Mouse (Mus musculus): ENCODE measurements around the gene Gm45711.
"Not testable (repeated sequence)": the region's sequence is repeated elsewhere in the genome, so short reads cannot be mapped to it uniquely, and the experiment has no call there.

The Gm45711 gene

DNA sequence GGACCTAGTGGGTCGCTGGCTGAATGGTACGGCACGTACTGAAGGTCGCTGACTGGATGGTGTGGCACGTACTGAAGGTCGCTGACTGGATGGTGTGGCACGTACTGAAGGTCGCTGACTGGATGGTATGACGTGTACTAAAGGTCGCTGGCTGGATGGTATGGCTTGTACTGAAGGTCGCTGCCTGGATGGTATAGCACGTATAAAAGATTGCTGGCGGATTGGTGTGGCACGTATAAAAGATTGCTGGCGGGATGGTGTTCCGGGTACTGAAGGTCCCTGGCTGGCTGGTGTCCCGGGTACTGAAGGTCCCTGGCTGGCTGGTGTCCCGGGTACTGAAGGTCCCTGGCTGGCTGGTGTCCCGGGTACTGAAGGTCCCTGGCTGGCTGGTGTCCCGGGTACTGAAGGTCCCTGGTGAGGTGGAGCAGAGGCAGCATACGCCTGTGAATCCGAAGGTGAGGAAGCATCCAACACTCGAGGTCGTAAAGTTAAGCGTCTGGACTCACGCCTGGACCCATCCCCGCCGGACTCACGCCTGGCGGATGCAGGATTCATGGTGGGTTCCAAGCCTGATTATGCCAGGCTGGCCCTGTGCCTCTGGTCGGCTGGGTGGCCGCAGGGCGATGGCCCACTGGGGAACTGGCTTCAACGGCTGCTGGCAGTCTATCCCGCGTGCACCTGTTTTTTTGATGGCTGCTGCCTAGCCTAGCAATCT is at the start of gene Gm45711, which contains the start of gene Cmtm1:
TSS of gene Gm45711 (minus strand) at position 641 of the 715 bp plus-strand sequence.
TSS of gene Cmtm1 (minus strand) at position 705 of the 715 bp plus-strand sequence.
- DNase-seq = not testable (repeated sequence)

DNA sequence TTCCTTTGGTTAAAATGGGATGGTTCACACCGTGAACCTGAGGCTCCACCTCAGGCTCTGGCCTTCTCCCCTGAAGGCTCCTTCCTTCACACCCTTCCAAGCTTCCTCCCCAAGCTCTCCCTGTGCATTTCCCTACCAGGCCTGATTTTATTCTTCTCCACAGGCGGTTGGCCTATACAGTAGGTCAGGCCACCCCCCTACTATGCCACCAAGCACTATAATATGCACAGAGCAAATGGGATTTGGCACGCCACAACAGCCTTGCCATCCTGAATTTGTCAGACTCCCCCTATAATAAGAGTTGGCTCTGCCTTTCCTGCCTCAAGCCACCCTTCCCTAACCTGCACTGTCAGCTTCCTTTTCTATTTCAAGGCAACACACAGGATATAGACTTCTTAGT is 48.8 kb upstream of the Gm45711 start:
- DNase-seq = no peak

DNA sequence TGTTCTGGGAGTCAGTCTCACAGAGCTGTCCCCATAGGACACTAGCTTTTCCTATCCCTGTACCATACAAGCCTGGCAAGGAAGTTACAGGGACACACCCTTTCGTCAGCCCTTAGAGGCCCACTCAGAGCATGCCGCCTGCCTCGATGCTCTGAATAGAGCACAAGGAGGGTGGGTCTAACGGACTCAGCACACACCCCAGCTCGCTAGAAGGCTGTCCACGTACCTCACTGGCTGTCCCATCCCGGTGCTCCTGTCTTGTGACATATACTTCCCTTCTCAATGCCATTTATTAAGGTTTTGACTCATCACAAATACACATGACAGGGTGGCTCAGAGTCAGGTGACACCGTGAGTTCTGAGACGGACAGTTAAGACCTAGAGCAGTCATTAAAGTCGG is 44.6 kb upstream of the Gm45711 start:
- DNase-seq = no peak

DNA sequence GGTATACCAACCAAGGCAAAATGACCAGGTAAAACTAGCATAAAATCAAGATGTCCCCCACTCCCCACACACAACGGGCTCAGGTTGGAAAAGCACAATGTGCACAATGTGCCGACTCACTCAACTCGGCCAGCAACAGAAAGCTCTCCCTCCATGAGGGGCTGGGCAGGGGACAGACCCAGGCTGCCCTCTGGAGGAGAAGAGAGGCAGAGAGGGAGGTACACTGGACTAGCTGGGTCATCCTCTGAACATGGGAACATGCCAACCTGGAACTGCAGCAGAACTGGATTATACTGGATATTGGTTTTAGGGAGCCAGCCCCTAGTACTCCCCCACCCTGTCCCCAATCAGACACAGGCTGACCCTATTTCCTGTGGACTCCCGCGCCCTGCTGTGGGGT is 43.3 kb upstream of the Gm45711 start:
- no peak for DNase-seq

DNA sequence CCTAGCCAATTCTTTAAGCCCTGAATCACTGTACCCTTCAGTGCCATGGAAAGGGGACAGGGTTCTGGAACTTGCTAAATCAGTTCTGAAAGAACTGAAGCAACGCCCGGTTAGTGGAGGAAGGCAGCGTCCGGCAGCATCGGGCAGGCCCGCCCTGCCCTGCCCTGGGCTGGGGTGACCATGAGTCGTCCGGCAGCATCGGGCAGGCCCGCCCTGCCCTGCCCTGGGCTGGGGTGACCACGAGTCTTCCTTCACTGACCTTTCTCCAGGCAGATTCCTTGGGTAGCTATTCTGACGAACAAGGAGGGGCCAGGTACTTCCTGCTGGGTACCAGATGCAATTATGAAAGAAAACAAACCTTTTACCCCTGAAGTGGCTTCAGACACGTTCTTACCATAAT is 40.2 kb upstream of the Gm45711 start:
- no peak for DNase-seq

DNA sequence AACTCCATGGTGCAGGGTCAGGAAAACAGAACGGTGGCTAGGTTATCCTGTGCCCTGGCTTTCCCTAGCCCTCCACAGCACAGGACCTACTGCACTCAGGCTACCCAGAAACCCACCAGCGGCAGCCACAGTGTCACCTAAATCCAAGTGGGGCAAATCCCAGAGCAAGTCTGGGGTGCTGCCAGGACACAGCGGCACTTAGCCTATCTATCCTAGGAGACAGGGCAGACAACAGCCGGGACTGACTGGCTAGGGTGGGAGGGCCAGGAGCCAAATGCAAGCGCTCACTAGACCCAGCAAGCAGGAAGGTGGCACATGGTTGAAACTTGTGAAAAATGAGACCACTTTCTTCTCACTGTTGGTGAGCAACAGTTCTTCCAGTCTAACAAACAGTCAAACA is 39.1 kb upstream of the Gm45711 start:
- no peak for DNase-seq

DNA sequence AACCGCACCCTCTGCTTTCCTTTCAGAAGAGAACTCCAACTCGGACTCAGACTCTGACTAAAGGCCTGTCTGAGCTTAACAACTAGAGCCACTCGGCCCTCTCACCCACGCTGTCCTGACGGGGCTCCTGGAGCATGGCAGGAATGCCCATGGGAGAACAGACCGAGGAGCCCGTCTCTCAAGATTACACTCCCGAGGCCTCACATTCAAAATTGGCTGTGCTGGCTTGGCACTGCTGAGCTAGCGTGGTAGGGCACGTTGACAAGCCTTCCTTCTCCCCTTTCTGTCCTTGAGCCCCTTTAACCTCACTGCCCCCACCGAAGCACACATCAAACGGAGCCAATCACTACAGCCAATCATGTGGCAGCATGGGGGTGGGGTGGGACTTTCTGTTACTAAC is 36.8 kb upstream of the Gm45711 start:
- no peak for DNase-seq

DNA sequence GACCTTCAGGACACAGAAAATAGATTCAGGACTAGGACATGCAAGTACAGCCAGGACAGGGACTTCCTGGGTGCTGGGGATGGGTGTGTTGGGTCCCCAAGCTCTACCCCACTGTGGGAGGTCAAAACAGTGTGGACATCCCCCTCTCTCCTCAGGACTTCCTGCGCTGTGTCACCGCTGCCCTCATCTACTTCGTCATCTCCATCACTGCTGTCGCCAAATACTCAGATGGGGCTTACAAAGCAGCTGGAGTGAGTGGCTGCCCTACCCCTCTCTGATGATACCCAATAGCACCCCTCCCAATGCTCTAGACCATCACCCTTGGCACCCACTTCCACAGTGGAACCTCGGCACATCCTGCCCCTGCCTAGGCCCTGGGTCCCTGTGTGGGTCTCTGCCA is 34.7 kb upstream of the Gm45711 start:
- DNase-seq = no peak

DNA sequence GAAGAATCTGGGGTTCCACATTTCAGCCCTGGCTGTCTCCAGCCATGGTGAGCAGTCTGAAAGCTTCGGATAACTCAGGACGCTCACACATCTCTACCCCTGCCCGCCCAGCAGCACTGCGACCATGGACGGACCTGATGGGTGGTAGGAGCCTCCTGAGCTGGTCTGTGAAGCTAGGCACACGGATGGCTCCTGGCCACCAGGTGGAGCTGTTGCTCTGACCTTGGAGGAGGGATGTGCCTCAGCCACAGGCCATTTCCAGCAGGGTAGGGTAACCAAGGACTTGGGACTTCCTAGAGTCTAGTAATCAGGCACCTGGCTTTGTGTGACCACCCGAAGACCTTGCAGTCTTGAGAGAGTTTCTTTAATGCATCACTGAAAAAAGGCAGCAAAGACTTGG is 34.1 kb upstream of the Gm45711 start:
- DNase-seq = peak; percentile 82 to 87

DNA sequence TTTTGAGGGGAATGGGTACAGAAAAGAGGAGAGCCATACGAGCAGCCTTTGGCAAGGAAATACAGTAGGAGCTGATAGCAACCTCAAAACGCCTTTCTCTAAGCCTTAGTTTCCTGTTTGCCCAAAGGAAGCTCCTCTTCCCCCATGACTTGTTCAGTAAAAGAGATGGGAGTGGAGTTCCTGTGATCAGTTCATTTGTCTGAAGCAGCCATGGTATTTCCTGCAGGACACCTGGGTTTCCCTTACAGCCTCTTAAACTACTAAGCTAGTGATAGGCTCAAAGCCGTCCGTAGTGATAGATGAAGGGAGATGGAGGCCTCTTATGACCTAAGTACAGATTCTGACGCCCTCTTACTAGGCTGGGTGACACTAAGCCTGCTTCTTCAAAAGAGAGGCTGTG is 32.5 kb upstream of the Gm45711 start:
- no peak for DNase-seq

DNA sequence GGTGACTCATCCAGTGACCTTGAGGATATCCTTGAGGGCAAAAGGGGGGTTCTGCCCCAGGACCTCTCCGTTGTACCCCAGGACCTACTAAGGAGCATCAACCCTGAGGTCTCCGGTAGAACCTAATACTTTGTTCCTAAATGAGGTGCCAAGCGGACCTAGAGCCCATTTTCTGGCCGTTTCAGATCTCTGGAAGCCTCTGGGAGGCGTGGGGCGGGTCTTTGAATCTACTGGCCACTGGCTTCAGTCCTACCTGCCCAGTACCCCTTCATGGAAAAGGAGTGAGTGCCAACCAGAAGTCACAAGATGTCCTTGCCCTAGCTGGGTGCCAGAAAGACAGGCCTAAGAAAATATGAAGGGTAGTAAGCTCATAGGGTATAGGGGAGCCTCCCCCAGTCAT is 31.8 kb upstream of the Gm45711 start:
- no peak for DNase-seq

DNA sequence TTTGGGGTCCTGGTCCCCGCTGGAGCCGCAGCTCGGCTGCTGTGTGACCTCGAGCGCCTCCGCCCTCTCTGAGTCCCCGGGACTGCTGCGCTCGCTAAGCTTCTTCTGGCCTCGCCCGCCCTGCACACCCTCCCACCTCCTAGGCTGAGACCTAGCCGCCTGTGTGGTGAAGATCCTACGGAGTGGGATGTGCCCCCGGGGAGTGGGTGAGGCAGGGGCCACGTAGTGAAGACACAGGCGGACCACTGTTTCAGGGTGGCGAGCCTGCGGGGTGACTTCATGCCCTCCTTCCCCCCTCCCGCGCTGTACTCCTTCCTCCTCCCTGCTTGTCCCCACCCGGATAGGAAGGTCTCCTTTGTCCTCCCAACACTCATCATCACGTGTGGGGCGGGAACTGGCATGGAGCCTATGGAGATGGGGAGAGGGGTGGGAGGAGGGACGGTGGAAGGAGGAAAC is 31.3 kb upstream of the Gm45711 start:
- peak; percentile 78 to 85 for DNase-seq

DNA sequence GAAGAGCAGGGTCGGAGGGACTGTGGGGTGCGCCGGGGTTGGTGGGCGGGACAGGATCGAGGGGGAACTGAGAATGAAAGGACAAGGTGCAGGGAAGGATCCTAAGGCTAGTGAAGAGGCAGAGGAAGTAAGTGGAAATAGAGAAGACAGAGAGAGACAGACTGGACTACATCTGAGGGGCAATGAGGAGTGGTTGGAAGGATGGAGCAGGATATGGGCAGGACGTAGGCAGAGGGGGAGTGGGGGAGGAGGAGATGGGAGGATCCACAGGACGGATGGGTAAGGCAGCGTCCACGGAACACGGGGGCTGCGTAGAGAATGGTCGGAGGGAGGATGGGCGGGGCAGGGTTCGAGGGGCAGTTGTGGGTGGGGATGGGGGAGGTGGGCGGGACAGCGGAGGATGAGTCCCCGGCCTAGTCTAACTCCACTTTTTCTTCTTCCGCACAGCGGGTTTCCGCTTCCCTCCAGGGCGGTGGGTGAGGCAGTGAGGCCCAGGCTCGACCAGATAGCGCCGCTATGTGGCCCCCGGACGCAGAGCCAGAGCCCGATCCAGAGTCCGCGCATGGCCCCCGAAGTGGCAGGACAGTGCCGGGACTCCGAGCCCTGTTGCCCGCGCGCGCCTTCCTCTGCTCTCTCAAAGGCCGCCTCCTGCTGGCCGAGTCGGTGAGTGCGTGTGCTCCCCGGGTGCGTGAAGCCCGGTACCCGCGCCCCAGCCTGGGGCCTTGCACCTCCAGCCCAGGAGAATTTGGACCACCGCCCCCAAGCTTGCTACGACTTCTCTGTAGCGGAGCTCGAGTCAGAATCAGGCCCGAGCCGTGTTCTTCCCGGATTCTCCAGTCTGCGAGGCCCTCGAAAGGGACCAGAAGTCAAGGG is 30.6 kb upstream of the Gm45711 start:
- DNase-seq = peak; percentile 80 to 84

DNA sequence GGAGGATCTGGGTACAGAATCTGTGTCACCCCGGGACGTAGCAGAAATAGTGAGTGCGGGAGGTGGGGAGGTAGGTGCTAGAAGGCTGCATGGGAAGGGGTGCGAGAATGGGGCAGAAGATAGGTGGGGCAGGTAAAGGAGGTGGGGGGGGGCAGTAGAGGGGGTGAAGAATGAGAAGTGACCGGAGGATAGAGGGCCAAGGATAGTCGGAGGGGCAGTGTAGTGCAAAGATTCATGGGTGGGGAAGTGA is 30.0 kb upstream of the Gm45711 start:
- DNase-seq = no peak

DNA sequence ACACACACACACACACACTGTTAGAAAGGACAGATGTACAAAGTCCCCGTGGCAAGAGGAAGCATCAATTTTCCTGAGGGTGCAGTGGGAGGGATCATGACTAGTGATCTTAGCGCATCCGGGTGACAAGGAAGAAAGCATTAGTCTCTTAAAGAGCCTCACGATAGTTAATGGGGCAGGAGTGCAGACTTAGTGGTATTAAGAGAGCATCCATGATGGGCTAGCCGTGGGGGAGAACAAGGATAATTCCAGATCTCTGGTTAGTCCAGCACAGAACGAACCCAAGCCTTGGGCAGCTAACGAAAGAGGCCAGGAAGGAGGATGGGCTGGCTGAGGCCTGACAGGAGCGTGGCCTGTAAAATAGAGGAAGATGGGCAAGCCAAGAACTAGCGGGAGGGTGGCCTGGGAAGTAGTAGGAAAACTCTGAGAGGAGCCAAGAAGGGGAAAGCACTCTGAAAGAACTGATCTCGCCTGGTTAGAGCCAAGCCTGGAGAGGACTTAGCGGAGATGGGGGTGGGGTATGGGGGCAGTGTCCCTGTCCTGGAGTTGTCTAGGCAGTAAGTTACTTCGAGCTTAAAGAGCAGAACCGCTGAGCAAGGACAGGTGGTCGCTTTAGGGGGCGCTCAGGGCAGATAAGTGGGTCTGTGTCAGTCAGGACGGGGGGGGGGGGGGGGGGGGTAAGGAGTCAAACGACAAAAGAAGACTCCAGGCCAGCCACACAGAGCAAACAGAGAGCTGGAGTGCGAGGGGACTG is 29.5 kb upstream of the Gm45711 start, which contains the start of gene Cmtm3:
TSS of gene Cmtm3 (plus strand) at position 182 of the 754 bp plus-strand sequence.
- peak in 1 of 2 experiments; percentile 25 for DNase-seq

DNA sequence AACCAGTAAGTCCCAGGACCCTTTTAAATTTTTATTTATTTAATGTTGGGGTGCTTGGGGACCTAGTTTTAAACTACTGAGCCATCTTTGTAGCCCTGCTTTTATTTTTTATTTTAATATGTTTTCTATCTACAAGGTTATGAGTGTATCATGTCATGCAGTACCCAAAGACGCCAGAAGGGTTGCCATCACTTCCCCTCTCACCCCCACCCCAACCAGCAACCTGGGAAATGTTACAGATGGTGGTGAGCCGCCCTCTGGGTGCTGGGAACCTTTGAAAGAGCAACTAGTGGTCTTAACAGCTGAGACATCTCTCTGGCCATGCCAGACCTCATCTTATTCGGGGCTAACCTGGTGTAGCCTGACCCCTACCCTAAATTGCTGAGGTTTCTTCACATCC is 28.0 kb upstream of the Gm45711 start:
- no peak for DNase-seq

DNA sequence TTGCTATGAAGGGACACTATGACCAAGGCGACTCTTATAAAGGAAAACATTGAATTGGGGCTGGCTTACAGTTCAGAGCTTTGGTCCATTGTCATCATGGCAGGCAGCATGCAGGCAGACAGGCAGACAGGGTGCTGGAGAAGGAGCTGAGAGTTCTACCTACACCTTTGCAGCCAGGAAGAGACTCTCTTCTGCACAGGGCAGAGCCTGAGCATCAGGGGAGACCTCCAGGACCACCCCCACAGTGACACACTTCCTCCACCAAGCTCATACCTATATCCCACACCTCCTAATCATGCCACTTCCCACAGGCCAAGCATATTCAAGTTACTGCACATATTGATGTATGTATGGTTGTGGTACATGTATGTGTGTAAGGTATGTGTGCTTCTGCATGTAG is 26.9 kb upstream of the Gm45711 start:
- no peak for DNase-seq

DNA sequence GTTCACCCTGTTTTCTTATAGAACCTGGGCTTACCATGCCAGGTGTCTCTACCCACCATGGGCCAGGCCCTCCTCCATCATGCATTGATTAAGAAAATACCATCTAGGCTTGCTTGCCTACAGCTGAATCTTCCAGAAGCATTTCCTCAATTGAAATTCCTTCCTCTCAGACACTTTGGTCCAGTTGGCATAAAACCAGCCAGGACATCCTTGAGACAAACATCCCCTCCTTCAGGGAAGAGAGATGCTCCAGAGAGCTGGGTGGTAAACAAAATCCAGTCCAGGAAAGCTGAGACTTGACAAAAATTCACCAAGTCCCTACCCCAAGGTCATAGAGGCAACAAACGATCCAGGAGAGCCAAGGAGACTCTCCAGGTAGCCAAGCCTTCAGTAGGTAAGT is 24.3 kb upstream of the Gm45711 start:
- peak in 1 of 2 experiments; percentile 62 for DNase-seq

DNA sequence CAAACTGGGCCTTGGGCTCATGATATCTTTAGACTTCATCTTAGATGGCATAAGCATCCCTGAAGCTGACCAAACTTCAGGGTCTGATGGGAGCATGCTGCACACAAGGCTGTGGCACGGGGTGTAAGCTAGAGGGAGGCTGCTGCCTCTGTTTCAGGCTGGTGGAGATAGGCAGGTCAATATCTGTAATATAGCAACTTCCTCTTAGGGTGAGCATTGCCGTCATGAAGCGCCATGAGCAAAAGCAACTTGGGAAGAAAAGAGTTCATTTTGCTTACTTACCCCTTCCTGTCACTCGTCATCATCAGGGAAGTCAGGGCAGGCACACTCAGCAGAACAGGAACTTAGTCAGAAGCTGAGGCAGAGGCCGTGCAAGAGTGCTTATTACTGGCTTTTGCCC is 23.9 kb upstream of the Gm45711 start:
- DNase-seq = no peak

DNA sequence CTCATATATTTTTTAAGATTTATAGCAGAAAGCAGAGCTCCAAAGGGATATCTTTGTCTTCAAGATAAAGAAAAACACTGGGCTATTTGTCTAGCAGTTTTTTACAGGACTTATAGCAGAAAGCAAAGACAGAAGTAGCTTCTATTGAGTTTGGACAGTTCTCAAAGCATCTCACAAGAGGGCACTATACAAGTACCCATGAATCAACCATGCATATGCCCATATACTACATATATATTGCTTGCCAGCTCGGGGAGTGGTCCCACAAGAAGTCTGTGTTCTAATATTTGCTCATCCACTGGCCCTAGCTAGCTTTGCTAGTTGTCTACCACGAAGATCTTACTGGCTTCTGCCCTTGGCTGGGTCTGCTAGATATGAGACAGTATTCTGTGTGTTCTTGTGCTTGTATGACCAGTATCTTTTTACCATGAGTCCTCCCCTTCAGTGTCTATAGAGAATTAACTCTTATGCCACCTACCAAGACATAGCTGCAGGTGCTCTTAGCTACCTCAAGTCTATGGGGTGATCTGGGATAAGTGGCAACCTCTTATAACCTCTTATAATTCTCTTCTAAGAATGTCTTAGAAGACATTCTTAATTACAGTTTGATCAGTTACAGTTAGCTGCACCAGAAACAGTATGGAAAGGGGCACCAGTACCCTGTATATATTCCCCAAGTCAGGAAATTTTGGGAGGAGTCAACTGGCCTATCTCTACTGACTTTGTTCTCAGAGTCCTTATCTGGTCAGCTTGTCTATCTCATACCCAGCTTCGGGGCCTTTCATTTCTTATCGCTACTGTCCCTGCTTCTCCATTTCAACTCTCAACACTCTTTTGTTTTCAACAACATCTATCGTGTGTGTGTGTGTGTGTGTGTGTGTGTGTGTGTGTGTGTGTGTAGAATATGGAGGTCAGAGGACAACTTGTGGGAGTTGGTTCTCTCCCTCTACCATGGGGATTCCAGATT is 23.1 kb upstream of the Gm45711 start:
- no peak for DNase-seq

DNA sequence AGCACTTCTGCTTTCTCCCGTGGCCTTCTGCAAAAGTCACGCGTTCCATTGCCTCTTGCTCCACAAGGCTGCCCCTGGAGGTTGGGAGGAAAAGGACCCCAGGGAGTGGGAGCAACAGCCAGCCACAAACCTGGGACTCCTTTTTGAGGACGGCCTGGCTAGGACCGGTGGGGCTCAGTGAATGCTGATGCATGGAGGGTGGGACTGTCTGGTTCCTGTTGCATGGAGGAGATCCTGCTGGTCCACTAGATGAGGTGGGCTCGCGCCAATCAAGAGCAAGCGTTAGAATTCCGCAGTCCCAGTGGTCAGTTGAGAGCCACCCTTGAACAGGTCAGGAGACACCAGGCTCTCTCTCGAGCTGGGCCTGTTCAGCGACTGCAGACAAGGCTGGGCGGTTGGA is 12.0 kb upstream of the Gm45711 start, which contains the start of gene Cmtm2b:
TSS of gene Cmtm2b (plus strand) at position 301 of the 400 bp plus-strand sequence.
- not testable (repeated sequence) for DNase-seq

DNA sequence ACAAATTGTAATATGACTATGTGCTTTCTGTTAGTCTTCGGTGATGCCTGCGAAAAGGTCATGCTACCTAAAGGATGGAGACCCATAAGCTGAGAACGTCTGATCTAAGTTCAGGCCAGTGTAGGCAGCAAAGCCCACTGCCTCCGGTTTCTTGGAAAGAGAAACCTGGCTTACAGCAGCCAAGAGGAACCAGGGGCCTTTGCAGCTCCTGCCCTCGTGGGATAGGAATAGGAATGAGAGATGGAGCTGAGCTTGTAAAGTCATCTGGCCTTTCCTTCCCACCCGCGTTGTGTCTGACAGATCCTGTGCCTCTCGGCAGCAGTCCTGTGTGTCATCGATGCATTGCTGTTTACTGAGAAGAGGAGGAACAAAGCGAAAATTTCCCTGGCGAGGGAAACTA is 11.4 kb upstream of the Gm45711 start, which contains the start of gene Gm11020:
TSS of gene Gm11020 (plus strand) at position 301 of the 400 bp plus-strand sequence.
- not testable (repeated sequence) for DNase-seq
